Mouse (Mus musculus): ENCODE data around the gene Slc2a9.

Gene Slc2a9

GRCm38 (mm10) chr5:38469891-38470578 lies 32.9 kb downstream of the Slc2a9 start:
- peak; percentile 39 to 74 for DNase-seq (ENCODE audit: low spot score in 2 of 2)

GRCm38 (mm10) chr5:38466569-38467110 lies 36.3 kb downstream of the Slc2a9 start:
- no peak for DNase-seq (ENCODE audit: low spot score in 2 of 2)

- peak in 1 of 2 experiments; percentile 2 for DNase-seq (ENCODE audit: low spot score in 2 of 2)
Measured at GRCm38 (mm10) chr5:38461261-38461660, 41.7 kb downstream of the Slc2a9 start.

- peak in 1 of 2 experiments; percentile 0 for DNase-seq (ENCODE audit: low spot score in 2 of 2)
Measured at GRCm38 (mm10) chr5:38450936-38451335, 52.0 kb downstream of the Slc2a9 start.

- DNase-seq (ENCODE audit: low spot score in 2 of 2) = no peak
Measured at GRCm38 (mm10) chr5:38449607-38450006, 53.3 kb downstream of the Slc2a9 start.

GRCm38 (mm10) chr5:38448121-38448520 lies 54.8 kb downstream of the Slc2a9 start:
- DNase-seq (ENCODE audit: low spot score in 2 of 2) = no peak

GRCm38 (mm10) chr5:38446316-38446975 lies 56.5 kb downstream of the Slc2a9 start:
- DNase-seq (ENCODE audit: low spot score in 2 of 2) = no peak

GRCm38 (mm10) chr5:38441088-38441839 lies 61.7 kb downstream of the Slc2a9 start:
- DNase-seq (ENCODE audit: low spot score in 2 of 2) = no peak

GRCm38 (mm10) chr5:38440252-38441005 lies 62.5 kb downstream of the Slc2a9 start:
- DNase-seq (ENCODE audit: low spot score in 2 of 2) = no peak

- DNase-seq (ENCODE audit: low spot score in 2 of 2) = no peak
Measured at GRCm38 (mm10) chr5:38436681-38437080, 66.3 kb downstream of the Slc2a9 start.

GRCm38 (mm10) chr5:38434875-38435274 lies 68.1 kb downstream of the Slc2a9 start:
- no peak for DNase-seq (ENCODE audit: low spot score in 2 of 2)

GRCm38 (mm10) chr5:38431201-38431600 lies 71.7 kb downstream of the Slc2a9 start:
- no peak for DNase-seq (ENCODE audit: low spot score in 2 of 2)

- DNase-seq (ENCODE audit: low spot score in 2 of 2) = no peak
Measured at GRCm38 (mm10) chr5:38429106-38429505, 73.8 kb downstream of the Slc2a9 start.

GRCm38 (mm10) chr5:38427757-38428156 lies 75.2 kb downstream of the Slc2a9 start:
- DNase-seq (ENCODE audit: low spot score in 2 of 2) = no peak

GRCm38 (mm10) chr5:38425569-38425968 lies 77.4 kb downstream of the Slc2a9 start:
- DNase-seq (ENCODE audit: low spot score in 2 of 2) = no peak

GRCm38 (mm10) chr5:38422426-38422825 lies 80.5 kb downstream of the Slc2a9 start:
- DNase-seq (ENCODE audit: low spot score in 2 of 2) = no peak

GRCm38 (mm10) chr5:38418799-38419198 lies 84.1 kb downstream of the Slc2a9 start:
- DNase-seq (ENCODE audit: low spot score in 2 of 2) = no peak

- no peak for DNase-seq (ENCODE audit: low spot score in 2 of 2)
Measured at GRCm38 (mm10) chr5:38403612-38404011, 99.3 kb downstream of the Slc2a9 start.

- no peak for DNase-seq (ENCODE audit: low spot score in 2 of 2)
Measured at GRCm38 (mm10) chr5:38402288-38402687, 100.7 kb downstream of the Slc2a9 start.

GRCm38 (mm10) chr5:38388857-38389256 lies 114.1 kb downstream of the Slc2a9 start:
- DNase-seq (ENCODE audit: low spot score in 2 of 2) = no peak

GRCm38 (mm10) chr5:38388420-38388823 lies 114.5 kb downstream of the Slc2a9 start:
- DNase-seq (ENCODE audit: low spot score in 2 of 2) = no peak

GRCm38 (mm10) chr5:38379970-38380369 lies 123.0 kb downstream of the Slc2a9 start:
- no peak for DNase-seq (ENCODE audit: low spot score in 2 of 2)
